Mouse (Mus musculus) retina, postnatal 1 day (tissue): ENCODE data around the gene Ykt6.
A peak's percentile ranks its signal among the peaks of the same experiment; 100 is the strongest.

Source experiments
- DNase-seq: peaks from one replicate; pipeline ENCODE4 v3.0.0-alpha.2; 2012

The Ykt6 gene

GRCm38 (mm10) chr11:5949586-5950352 is 5.7 kb upstream of the Ykt6 start, which contains the start of gene Gck:
Gene Gck, minus strand, starts transcription at chr11:5950081.
- DNase-seq, result peak; percentile 88

- no peak for DNase-seq
These were observed 3.0 kb upstream of the Ykt6 start for GRCm38 (mm10) chr11:5952501-5952900.

GRCm38 (mm10) chr11:5953130-5953765 is 2.2 kb upstream of the Ykt6 start:
- DNase-seq, result peak; percentile 64

GRCm38 (mm10) chr11:5954435-5954834 is 1.1 kb upstream of the Ykt6 start:
- no peak for DNase-seq

GRCm38 (mm10) chr11:5954965-5955504 is 458 bp upstream of the Ykt6 start:
- peak; percentile 75 for DNase-seq

DNA sequence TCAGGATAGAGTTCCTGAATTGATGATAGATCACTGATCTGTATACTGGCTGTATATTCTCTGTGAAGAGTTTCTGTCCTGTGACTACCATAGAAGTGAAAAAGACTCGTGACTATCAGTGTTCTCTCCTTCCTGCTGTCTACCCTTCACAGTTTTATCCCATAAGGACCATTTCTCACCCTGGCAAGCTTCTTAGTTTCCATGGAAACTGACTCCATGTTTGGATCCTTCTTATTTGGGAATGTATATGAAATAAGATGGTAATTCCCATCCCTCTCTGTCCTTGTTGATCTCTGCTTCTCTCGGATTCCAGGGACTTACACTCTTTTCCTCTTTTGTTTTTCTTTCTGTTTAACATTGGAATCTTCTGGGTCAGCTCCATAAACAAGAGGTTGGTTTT is 4.6 kb downstream of the Ykt6 start:
- no peak for DNase-seq

DNA sequence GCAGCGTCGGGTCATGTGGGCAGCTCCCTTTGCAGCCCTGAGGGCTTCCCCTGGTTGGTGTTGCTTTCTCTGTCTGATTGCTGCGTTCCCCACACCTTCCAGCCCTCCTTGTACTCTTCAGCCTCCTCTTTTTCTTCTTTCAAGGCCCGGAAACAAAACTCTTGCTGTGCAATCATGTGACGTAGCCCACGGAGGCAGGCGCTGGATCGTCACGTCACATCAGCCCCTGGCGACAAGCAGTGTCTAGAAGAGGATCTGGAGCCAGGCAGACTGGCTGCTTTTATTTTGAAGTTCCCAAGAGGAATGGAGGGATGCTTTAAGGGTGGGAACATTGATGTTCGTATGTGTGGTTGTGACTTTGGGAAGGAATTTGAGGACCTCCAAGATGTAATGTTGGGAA is 10.4 kb downstream of the Ykt6 start:
- no peak for DNase-seq

- no peak for DNase-seq
These were observed 11.3 kb downstream of the Ykt6 start for GRCm38 (mm10) chr11:5966751-5967150.

- DNase-seq, result no peak
These were observed 12.7 kb downstream of the Ykt6 start for GRCm38 (mm10) chr11:5968223-5968622.

DNA sequence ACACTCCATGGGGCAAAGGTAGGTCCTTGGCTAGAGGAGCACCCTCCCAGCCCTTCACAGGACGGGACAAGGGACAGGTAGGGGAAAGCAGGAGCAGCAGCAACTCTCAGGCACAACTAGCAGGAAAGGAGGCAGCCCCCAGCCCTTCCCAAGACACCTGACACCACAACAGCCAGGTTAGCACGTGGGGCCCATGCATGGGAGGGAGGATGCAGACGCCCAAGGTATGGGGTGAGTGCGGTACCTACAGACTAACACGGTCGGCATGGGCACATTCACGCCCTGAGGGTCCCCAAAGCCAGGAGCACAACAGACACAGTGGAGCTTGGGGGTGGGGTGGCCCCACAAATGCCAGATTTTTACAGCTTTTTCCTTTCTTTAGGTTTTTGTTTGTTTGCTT is 15.7 kb downstream of the Ykt6 start:
- no peak for DNase-seq

DNA sequence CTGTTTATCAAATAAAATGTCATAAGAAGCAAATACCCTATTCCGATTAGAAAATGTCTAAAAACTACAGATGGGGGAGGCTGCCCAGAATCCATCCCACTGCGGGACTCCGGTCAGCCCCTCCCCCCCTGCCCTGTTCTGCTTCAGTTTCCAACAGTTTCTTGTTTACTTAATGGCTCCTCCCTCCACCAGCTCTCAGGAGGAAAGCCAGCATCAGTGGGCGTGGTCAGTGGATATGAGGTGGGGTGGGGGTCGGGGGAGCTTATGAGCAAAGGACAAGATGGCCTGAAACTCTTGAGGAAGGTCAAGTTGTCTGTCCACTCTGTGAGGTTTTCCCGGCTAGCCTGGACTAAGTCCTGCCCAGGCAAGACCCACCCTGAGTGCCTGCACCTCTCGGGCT is 17.7 kb downstream of the Ykt6 start:
- peak; percentile 52 for DNase-seq

DNA sequence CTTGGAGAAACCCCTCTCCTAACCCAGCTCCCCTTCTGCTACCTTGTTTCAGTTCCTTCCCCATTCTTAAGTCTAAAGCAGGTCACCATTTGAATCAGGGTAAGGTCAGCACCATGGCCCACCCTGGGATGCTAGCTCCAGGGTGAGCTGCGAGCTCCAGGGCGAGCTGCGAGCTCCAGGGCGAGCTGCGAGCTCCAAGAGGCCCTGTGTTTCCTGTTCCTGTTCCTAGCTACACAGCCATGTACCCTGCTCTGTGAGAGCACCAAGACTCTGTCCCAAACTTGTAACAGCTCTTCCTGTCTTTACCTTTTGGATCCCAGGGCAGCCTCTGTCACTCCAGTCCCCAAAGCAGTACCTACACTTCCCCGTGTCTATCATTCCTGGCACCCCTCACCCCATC is 18.6 kb downstream of the Ykt6 start:
- DNase-seq, result no peak

DNA sequence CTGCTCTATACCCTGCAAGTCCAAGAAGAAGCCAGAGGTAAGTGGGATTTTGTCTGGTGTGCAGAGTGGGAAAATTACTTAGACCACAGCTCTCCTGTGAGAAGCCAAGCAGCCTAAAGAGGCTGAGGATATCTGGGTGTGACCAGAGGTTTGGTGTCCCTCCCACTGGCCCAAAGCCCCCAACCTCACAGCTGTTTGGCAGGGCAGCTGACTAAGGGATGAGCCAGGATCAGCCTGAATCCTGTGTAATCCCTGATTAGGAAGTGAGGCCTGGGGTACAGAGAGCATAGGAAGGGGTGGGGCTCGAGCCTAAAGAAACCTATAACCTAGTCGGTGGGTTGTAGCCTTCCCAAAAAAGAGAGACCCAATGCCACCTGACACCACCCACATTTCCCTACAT is 19.6 kb downstream of the Ykt6 start:
- DNase-seq, result peak; percentile 80

DNA sequence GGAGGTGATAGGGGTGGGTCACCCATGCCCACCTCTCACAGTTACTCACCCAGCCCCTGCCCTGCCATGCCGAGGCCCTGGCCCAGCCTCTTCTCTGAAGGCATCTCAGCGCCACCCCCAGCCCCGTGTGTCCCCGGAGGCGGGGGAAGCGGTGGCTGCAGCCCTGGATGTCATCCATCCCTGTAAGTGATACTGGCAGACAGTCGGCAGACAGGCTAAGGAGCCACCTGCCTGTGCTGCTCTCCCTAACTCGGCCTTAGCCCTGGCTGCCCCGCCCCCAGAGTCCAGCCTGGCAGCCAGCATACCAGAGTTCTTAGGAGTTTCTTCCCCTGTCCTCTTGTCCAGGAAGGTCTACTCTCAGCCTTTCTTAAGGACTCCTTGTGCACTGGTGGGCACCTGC is 20.6 kb downstream of the Ykt6 start:
- DNase-seq, result peak; percentile 65

DNA sequence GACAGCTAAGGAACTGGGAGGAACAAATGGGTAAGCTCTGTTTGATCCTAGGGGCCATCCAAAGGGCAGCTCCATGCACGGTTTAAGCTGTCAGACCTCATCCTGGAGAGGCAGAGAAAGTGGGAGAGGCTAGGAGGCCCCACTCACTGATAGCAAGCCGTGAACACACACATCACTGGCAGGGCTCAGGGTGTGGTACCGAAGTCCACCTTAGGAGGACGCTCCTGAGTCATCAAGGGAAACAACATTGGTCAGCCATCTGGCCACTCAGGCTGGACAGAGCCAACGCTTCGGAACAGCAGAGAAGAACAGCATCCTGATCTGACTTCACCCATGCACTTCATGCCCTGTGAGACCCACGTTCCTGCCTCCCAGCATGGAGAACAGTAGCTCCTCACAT is 23.6 kb downstream of the Ykt6 start:
- DNase-seq, result no peak

- no peak for DNase-seq
These were observed 24.6 kb downstream of the Ykt6 start for GRCm38 (mm10) chr11:5980108-5980507.

GRCm38 (mm10) chr11:5980561-5980960 is 25.1 kb downstream of the Ykt6 start:
- DNase-seq, result no peak

DNA sequence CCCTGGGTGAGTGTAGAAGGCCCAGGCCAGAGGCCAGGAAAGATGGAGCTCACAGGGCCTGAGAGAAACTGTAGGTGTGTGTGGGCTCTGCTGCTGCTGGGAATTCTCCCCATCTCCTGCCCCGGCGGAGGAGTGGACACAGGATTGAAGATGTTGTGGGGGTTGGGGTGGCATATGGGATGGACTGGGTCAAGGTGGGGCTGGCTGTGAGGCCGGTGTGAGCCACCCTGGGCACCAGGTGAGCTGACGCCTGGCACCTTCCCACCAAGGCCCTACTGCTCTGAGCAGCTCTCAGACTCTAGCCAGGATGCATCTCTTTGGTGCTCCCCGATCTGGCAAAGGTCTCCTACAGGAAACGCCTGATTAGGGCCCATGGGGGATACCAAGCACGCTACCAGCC is 25.8 kb downstream of the Ykt6 start:
- DNase-seq, result no peak

GRCm38 (mm10) chr11:5983629-5984028 is 28.1 kb downstream of the Ykt6 start:
- no peak for DNase-seq

DNA sequence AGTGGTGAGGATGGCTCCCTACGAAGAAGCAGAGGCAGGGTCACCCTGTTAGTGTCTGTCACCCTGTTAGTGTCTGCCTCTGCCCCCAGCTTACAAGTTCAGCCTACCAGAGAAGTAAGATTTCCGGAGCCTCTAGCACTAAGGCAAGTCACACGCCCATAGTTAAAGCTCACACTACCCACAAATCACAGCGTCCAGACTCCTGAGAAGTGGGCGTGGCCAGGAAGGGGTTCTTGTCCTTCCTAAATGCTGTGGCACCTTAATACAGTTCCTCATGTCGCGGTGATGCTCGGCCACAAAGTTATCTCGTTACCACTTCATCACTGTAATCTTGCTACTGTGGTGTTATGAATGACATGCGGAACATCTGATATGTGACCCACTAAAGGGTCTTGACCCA is 32.6 kb downstream of the Ykt6 start:
- DNase-seq, result no peak

DNA sequence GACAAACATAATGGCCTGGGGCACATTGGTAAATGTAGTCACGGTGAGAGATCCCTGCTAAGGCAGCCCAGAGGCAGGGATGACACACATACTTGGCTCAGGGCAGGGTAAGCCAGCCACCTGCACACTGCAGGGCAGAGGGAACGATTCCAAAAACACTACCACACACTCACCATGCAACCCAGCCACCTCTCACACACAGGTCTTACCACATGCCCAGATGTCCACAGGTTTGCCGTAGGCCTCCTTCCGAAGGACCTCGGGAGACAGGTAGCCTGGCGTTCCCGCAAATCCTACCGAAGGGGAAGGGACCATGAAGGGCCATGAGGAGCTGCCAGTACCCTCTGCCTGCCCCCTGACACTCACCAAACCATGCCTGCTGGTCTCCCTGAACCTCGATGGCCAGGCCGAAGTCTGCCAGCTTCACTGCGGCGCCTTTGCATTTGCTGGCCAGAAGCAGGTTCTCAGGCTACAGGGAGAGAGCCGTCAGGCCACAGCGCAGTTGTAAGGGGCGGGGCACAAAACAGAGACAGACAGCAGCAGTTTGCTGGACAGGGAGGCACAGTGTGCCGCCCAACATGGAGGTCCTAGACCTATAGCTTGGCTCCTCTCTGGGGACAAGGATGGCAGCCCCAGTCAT is 34.6 kb downstream of the Ykt6 start:
- DNase-seq, result no peak

DNA sequence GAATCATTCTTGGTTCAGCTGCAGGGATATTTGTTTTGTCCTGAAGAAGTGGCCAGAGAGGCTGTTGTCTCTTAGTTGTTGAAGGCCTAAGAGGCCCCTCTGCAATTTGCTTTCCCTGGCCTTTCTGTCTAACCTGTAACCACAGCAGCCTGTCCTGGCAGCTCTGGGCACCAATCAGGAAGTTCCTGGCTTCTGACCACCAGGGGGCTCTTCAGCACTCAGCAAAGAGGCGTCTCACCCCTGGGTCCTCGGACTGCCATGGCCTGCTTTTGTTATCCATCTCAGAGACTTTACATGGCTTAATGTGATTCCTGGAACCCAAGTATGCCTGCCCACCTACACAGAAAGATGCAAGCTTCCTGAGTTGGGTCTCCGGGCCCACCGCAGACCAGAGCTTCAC is 35.4 kb downstream of the Ykt6 start:
- peak; percentile 81 for DNase-seq

DNA sequence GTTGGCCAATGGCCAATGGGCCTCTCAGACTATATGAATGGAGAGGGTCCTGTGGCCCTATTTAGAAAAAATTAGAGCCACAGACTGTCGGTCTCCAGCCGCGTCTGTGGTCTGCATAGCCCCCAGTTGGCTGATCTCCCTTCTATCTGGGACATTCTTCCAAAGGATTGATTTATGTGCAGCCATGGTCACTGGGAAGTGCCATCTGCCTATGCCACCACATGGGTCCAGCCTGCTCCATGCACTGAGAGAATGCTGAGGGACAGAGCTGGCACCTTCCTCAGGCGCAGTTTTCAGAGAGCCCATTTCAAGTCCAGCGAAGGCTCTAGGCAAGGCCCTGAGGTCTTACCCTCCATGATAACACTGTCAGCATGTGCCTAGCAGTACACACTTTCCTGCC is 38.7 kb downstream of the Ykt6 start:
- no peak for DNase-seq

GRCm38 (mm10) chr11:5994880-5995279 is 39.4 kb downstream of the Ykt6 start:
- no peak for DNase-seq
